Mouse (Mus musculus) kidney, adult 8-10 months (tissue): Measurements from ENCODE around the gene Olfr1.

Experiments
- DNase-seq, 2 experiments: peaks; one replicate each; pipeline ENCODE4 v3.0.0; 2022

Gene Olfr1

DNA sequence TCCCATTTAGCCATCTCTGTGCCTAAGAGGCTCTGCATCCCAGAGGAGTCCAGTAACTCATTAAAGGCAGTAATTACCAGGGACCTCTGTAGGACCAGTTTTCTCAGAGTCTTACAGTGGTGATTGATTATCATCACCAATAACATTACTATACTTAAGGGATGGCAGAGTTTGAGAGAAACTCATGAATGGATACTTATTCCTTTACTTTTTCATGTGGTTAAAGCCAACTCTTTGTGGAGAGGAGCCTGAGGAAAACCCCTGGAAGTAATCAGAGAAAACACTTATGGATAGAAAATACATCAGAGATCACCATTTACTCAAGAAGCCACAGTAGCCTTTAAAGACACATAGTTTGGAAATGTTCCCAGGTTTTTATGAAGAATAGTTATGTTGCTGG, at the start of gene Olfr1:
TSS of gene Olfr1 (minus strand) at position 101 of the 400 bp plus-strand sequence.
- no peak for DNase-seq

DNA sequence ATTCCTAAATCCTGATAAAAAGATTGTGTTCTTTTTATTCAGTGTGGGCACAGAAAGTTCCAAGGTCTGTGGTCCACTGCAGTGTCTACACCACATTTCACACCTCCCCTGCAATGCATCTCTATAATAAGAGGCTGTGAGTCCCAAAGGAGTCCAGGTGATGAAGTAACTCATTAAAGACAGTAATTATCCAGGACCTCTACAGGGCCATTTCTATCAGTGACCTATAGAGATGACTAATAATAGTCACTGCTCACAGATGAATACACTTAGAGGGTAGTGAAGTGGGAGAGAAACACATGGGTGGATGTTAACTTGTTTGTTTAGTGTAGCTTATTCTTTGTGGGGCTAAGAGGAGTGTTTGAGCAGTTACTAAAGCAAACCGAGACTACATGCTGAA, 29.0 kb upstream of the Olfr1 start, which contains the start of gene Olfr378:
TSS of gene Olfr378 (minus strand) at position 101 of the 400 bp plus-strand sequence.
- no peak for DNase-seq

DNA sequence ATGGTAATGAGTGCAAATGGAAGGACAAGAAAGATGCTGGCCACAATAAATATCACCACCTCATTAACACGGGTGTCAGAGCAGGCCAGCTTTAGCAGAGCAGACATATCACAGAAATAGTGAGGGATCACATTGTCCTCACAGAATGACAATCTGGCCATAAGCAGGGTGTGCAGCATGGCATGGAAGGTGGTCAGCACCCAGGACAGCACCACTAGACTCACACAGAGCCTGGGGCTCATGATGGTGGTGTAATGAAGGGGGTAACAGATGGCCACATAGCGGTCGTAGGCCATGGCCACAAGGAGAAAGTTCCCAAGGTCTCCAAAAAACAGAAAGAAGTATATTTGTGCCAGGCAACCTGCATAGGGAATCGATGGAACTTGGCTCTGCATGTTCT, 4.0 kb downstream of the Olfr1 start:
- no peak for DNase-seq

DNA sequence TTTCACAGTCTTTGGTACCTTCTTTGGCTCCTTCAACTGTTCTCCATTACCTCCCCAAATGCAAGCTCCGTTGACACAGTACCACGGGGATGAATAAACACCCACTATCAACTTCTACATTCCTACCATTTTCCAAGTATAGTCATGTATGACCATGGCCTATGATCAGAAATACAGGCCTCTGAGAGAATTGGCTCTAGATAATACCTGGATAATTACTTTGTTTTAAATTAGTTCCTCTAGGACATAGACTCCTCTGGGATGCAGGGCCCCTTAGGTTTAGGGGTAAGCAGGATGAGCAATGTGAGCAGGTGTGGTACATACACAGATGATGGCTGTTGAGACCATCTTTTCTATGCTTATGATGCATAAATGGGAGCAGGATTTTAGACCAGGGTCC, 28.5 kb downstream of the Olfr1 start, which contains the start of gene Olfr376:
TSS of gene Olfr376 (plus strand) at position 301 of the 400 bp plus-strand sequence.
- DNase-seq: no peak

DNA sequence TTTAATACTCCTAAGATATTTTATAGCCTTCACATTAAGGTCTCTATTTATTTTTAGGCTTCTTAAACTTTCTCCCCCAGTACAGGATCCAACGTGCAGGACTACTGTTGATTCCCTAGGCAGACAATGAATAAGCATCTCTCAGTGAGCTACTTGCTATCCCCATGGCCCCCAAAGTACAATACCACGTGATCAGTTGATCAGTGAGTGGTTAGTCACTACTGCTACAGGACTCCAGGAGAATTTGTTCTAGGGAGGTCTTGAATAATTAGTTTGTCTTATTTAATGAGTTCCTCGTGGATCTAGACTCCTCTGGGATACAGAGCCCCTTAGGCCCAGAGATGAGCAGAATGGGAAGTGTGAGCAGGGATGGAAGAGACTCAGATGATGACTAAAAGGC, 48.9 kb downstream of the Olfr1 start, which contains the start of gene Olfr20:
TSS of gene Olfr20 (plus strand) at position 301 of the 400 bp plus-strand sequence.
- DNase-seq: no peak
